Mouse (Mus musculus): Measurements from ENCODE around the gene Rcor1. TPM values are rescaled to one million over a fixed set of nuclear protein-coding genes. Genes with fewer than 3 reads are reported as not detected.

Rcor1 gene
- total RNA-seq, 2 experiments from 2014 or later, result 7.1 to 7.3 TPM

- intact Hi-C loops (cut with DNase I), result no loop called here
- DNase-seq, result no peak
Observed at GRCm38 (mm10) chr12:111018068-111018467, 21.1 kb upstream of the Rcor1 start.

GRCm38 (mm10) chr12:111019086-111019485, 20.1 kb upstream of the Rcor1 start:
- intact Hi-C loops (cut with DNase I), result no loop called here
- no peak for DNase-seq

DNA sequence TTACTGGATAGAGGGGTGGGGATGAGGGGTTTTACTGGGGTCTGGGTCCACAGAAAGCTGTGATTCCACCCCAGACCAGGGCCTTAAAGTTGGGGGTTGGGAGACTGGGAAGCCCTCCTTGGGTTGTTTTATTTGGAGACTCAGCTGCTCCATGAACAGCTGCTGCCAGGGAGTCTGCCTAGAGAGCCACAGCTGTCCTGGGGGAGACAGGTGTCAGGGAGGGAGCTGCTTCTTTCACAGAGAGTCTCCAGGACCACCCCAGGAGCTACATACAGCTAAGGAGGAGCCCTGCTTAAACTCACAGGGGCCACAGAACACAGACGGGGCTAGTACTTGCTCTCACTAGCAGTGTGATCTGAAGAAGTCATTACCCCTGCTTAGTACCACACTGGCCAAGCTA, 18.0 kb upstream of the Rcor1 start:
- intact Hi-C loops (cut with DNase I), result no loop called here
- DNase-seq, result no peak

DNA sequence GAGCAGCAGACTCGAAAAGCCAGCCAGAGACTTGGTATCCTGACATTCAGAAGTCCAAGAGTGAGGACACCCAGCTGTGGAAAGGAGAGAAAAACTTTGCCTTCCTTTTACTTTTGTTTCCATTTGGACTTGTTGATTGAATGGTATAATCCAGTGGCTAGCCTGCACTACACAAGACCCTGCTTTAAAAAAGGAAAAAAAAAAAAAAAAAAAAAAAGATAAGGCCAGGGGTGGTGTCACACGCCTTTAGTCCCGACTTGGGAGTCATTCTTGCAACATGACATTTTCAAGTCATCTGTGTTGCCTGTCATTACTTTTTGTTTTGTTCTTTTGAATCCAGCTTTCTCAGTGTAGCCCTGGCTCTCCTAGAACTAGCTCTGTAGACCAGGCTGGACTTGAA, 17.6 kb upstream of the Rcor1 start:
- intact Hi-C loops (cut with DNase I), result no loop called here
- DNase-seq, result no peak

GRCm38 (mm10) chr12:111028176-111029167, 10.7 kb upstream of the Rcor1 start:
- DNase-seq, result no peak
- intact Hi-C loops (cut with DNase I), result no loop called here

DNA sequence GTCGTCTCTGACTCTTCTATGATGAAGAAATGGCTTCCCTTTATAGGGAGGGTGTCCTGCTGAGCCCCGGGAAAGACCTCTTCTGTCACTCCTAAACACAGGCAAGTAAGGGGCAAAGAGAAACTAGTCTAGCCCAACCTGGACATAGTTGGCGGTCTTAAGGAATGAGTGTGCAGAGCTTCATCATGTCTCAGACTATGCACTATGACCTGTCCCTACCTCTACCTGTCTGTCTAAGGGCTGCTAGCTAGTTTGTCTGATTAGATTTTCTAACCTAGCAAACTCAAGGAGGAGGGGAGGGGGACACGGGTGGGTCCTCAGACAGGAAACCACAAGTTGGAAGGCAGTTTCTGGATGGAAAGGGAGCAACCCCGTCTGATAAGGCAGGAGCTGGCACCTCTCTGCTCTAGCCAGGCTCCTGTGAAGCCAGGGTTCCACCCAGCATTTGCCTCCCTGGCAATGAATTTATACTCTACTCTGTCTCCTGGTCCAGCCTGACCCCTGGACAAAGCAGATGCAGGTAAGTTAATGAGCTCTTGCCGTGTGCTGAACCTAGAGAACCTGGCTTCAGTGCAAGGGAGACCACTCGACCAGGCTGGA, 9.8 kb upstream of the Rcor1 start:
- intact Hi-C loops (cut with DNase I), result no loop called here
- no peak for DNase-seq

GRCm38 (mm10) chr12:111032839-111033238, 6.3 kb upstream of the Rcor1 start:
- DNase-seq, result no peak
- intact Hi-C loops (cut with DNase I), result no loop called here

DNA sequence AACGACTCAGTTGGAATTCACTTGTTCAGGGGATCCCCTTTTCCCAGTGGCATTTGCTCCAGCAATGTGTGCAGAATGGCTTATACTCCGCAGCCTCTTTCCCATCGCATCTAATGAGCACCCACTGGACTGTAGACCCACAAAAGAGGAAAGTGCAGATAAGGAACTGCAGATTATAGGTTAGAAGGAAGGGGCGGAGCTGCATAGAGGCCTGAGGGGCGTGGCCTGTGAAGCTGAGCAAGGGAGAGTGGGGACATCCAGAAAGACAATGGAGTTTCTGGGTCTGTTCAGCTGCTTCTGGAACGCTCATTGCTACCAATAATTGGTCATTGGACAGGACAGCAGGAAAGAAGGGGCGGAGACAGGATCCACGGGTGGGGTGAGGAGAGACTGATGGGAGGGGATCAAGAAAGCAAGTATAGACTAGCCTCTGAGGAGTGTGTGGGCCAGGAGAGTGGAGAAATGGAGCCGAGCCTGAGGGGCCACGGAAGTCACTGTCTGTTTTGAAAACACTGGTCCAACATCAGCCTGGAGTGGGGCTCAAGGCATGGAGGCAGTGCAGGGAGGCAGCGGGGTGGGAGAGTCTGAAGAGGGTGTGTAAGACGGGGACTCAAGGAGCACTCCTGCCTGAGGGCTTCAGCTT, 3.8 kb upstream of the Rcor1 start:
- no peak for DNase-seq
- intact Hi-C loops (cut with DNase I), result no loop called here

GRCm38 (mm10) chr12:111036198-111036775, 2.9 kb upstream of the Rcor1 start:
- intact Hi-C loops (cut with DNase I), result no loop called here
- no peak for DNase-seq

DNA sequence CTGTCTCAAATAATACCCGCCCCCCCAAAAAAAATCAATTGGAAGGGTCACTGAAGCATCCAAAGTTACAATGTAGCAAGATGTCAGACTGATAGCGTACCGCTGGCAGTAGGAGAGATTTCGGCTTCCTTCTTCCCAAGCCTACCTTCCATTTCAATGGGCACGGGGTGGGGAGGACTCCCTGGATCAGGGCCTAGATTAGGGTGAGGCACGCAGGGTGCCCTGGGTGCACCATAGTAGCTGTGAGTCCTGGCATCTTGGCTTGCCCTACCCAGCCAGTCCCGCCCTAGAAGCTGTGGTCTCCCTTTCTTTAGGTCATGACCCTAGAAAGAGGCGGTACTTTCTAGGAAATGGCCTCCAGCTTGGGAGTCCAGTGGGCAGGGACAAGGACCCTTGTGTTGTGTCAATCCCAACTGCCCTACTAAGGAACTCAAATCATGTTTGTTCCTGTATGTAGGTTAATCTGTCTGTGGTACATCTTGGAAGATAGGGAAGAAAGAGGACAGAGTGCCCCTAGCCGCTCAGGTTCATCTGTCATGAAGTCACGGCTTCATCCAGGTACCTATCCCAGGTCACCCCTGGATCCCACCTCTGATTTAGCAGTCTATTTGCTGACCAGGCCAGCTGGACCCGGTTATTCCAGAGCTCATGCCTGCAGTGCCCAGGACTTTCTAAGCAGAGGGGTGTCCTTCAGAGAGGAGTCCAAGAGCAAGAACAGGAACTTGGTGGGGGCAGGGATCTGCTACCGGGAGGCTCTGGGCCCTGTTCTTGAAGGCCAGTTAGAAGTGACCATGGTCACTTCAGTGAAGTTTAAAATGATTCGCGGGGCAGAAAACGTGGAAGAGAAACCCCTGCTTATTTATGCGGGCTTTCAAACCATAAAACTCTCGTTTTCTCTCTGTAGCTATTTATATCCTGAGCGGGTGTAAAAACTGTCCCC, 1.6 kb upstream of the Rcor1 start:
- no peak for DNase-seq
- intact Hi-C loops (cut with DNase I), result no loop called here

- intact Hi-C loops (cut with DNase I), result no loop called here
- DNase-seq, result peak; percentile 28 to 86
Observed at GRCm38 (mm10) chr12:111038231-111038975, 748 bp upstream of the Rcor1 start.

GRCm38 (mm10) chr12:111039771-111040530, 800 bp downstream of the Rcor1 start:
- intact Hi-C loops (cut with DNase I), result no loop called here

GRCm38 (mm10) chr12:111040531-111040860, 1.3 kb downstream of the Rcor1 start:
- intact Hi-C loops (cut with DNase I), result no loop called here
- no peak for DNase-seq

More at GRCm38 (mm10) chr12:111039771-111040530, 800 bp downstream of the Rcor1 start:
- DNase-seq, result peak; percentile 15 to 32

DNA sequence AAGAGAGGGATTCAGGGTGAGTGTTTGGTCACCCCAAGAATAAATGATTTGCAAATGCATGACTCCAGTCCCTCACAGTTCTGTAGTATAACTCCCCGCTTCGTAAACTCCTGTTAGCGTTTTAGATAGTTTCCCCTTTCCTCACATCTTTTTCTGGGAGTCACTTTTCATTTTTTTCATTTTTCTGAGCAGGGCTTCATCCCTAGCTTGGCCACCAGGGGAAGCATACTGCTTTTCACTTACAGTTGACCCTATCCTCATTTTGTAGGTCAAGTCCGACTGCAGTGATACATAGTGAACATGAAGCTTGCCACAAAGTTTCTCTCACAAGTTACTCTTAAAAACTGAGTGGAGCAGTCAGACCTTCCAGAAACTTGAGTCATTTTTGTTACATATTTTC, 2.0 kb downstream of the Rcor1 start:
- intact Hi-C loops (cut with DNase I), result no loop called here
- DNase-seq, result no peak

- intact Hi-C loops (cut with DNase I), result no loop called here
Observed at GRCm38 (mm10) chr12:111042365-111042764, 3.2 kb downstream of the Rcor1 start.

GRCm38 (mm10) chr12:111044880-111045279, 5.7 kb downstream of the Rcor1 start:
- DNase-seq, result no peak
- intact Hi-C loops (cut with DNase I), result no loop called here

More at GRCm38 (mm10) chr12:111042365-111042764, 3.2 kb downstream of the Rcor1 start:
- no peak for DNase-seq

GRCm38 (mm10) chr12:111046866-111047265, 7.7 kb downstream of the Rcor1 start:
- intact Hi-C loops (cut with DNase I), result no loop called here
- DNase-seq, result no peak

DNA sequence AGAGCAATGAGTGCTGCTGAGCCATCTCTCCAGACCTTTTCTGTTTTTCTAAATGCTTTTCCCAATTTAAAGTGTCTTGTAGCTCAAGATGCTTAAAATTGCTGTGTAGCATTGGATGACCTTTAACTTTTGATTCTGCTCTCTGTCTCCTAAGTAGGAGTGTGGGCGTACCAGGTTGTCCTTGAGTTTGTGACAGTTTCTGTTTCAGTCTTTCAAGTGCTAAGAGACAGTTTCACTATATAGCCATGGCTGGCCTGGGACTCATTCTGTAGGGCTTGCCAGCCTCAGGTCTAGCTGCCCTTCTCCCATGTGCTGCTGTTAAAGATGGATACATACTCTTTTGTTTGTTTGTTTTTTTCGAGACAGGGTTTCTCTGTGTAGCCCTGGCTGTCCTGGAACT, 9.1 kb downstream of the Rcor1 start:
- intact Hi-C loops (cut with DNase I), result no loop called here
- no peak for DNase-seq

Measured in gastrocnemius, postnatal 36 days (tissue).